Mouse (Mus musculus) lung, postnatal 0 days (tissue): Measurements from ENCODE around the gene Gfpt2.

Source experiments
- CTCF ChIP-seq: IDR thresholded peaks from 2 replicates; pipeline ENCODE4 v1.5.1; 2016; ENCODE audit warnings: antibody characterized with exemption, mild to moderate bottlenecking
- EP300 ChIP-seq: IDR thresholded peaks from 2 replicates; pipeline ENCODE4 v1.6.1; 2016; ENCODE audit warnings: antibody characterized with exemption, mild to moderate bottlenecking, control low read depth

DNA sequence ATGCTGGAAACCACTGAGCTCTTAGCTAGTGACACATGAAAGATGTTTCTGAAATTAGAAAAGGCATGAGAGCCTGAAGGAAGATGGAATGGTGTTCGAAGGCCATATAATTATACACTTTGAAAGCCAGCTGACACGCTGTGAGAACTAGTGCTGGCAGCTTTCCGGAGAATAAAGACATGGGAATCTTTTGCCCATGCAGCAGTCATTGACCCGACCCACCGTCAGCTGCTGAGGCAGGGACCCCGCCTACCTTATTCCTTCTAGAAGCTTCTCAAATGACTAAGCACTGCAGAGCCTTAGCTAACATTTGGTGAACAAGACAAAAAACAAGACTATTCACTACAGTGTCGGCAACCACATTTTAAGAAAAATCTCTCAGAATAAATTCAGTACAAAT is 25.7 kb downstream of the Gfpt2 start:
- TF ChIP-seq CTCF (no peak), EP300 (no peak)
